Mouse (Mus musculus) lung, embryonic 16.5 days (tissue): Measurements from ENCODE around the gene Gad2. TPM values are rescaled to one million over a fixed set of nuclear protein-coding genes. Genes with fewer than 3 reads are reported as not detected.
"Not testable (repeated sequence)": the region's sequence is repeated elsewhere in the genome, so short reads cannot be mapped to it uniquely, and the experiment has no call there.

Source experiments
- ATAC-seq: fragments of 200-750 bp; cut with Nextera tagmentation; 2 replicates; pipeline ENCODE4 v1.8.0; 2017; ENCODE audit warnings: low read depth, mild to moderate bottlenecking, moderate library complexity
- H3K27ac ChIP-seq: fragments of 300-500 bp; sonication (generic); 2 replicates; pipeline ENCODE4 v1.5.1; 2014; ENCODE audit warnings: mild to moderate bottlenecking, control low read depth, low read length
- H3K27me3 ChIP-seq: fragments of 300-500 bp; sonication (generic); 2 replicates; pipeline ENCODE4 v1.6.1; 2014; ENCODE audit warnings: low read depth, low read length, mixed read lengths; ENCODE audit not compliant: control insufficient read depth, insufficient read depth
- H3K36me3 ChIP-seq: fragments of 300-500 bp; sonication (generic); 2 replicates; pipeline ENCODE4 v1.6.1; 2014; ENCODE audit warnings: low read length; ENCODE audit not compliant: control insufficient read depth, insufficient read depth
- H3K4me1 ChIP-seq: fragments of 300-500 bp; sonication (generic); replicated peaks from 2 replicates; pipeline ENCODE4 v1.6.1; 2014; ENCODE audit warnings: low read length, mixed read lengths; ENCODE audit not compliant: control insufficient read depth, insufficient read depth
- H3K4me2 ChIP-seq: fragments of 300-500 bp; sonication (generic); 2 replicates; pipeline ENCODE4 v1.6.1; 2014; ENCODE audit warnings: low read depth, low read length, control low read depth
- H3K4me3 ChIP-seq: fragments of 300-500 bp; sonication (generic); 2 replicates; pipeline ENCODE4 v1.5.1; 2014; ENCODE audit warnings: mild to moderate bottlenecking, low read length, control low read depth
- H3K9ac ChIP-seq: fragments of 300-500 bp; sonication (generic); 2 replicates; pipeline ENCODE4 v1.6.1; 2014; ENCODE audit warnings: low read length, control low read depth
- H3K9me3 ChIP-seq: fragments of 300-500 bp; sonication (generic); 2 replicates; pipeline ENCODE4 v1.6.1; 2016; ENCODE audit warnings: low read length; ENCODE audit not compliant: control insufficient read depth
- WGBS: fragments of 180-500 bp; shearing (Covaris S2); extraction: QIAGEN DNeasy Blood & Tissue Kit; methylation state at CpG from one replicate; pipeline ENCODE4 v1.1.7; 2014; 5-methylcytosine and 5-hydroxymethylcytosine counted together
- polyA plus RNA-seq: library from polyadenylated mRNA; unstranded; fragments of >200 nt; fragmentation: Nextera tagmentation; extraction: Ambion mirVana; gene quantifications from 2 replicates; pipeline ENCODE4 v1.2.1, GENCODE M21; 2015

Gad2 gene
- 0.21 and 0.52 TPM in 2 replicates for polyA plus RNA-seq

GRCm38 (mm10) chr2:22621828-22622731 lies at the start of gene Gad2:
Gad2 (plus strand) TSS chr2:22622205.
- H3K4me2 ChIP-seq: peak within 1 kb of the TSS; percentile 50
- peak; percentile 68; the same call in 1 of the 2 replicates for ATAC-seq
- WGBS: under 1% methylated on average over 55 of the region's 55 CpGs
- no peaks in the 10 kb centered on the region for H3K9me3 ChIP-seq
- no peak within 1 kb of the TSS for H3K9ac ChIP-seq
- no peaks in the 10 kb centered on the region for H3K36me3 ChIP-seq
- peak within 1 kb of the TSS; percentile 35 for H3K4me3 ChIP-seq
- peaks cover 4% of the 10 kb centered on the region; the same call in 1 of the 2 replicates for H3K4me1 ChIP-seq
- peaks cover 76% of the 10 kb centered on the region for H3K27me3 ChIP-seq
- H3K27ac ChIP-seq: no peak within 1 kb of the TSS

GRCm38 (mm10) chr2:22587469-22588169 lies 34.4 kb upstream of the Gad2 start:
- not testable (repeated sequence) for H3K9ac ChIP-seq, H3K4me1 ChIP-seq, H3K4me3 ChIP-seq, H3K36me3 ChIP-seq, H3K27me3 ChIP-seq, H3K27ac ChIP-seq, H3K9me3 ChIP-seq, H3K4me2 ChIP-seq
- ATAC-seq: peak; percentile 80
- WGBS: 84% methylated on average over 13 of the region's 14 CpGs

DNA sequence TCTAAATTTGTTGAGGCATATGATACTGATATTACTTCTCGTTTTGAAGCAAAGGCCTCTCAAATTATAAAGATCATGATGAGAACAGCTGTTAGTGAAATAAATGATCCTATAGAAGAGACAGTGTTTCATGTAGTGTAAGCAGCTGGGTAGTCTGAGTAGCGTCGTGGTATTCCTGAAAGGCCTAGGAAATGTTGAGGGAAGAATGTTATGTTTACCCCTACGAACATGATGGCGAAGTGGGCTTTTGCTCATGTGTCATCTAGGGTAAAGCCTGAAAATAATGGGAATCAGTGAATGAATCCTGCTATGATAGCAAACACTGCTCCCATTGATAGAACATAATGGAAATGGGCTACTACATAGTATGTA lies 33.8 kb upstream of the Gad2 start:
- not testable (repeated sequence) for H3K4me2 ChIP-seq

GRCm38 (mm10) chr2:22588673-22589381 lies 33.2 kb upstream of the Gad2 start:
- not testable (repeated sequence) for H3K27me3 ChIP-seq, H3K4me1 ChIP-seq, H3K9me3 ChIP-seq, H3K27ac ChIP-seq, H3K36me3 ChIP-seq, H3K9ac ChIP-seq, H3K4me2 ChIP-seq, H3K4me3 ChIP-seq
- ATAC-seq: peak; percentile 92
- WGBS: 78% methylated on average over 12 of the region's 12 CpGs

More for the DNA sequence above, 33.8 kb upstream of the Gad2 start:
- not testable (repeated sequence) for H3K27me3 ChIP-seq, H3K9ac ChIP-seq, H3K4me1 ChIP-seq, H3K36me3 ChIP-seq, H3K27ac ChIP-seq, H3K9me3 ChIP-seq, H3K4me3 ChIP-seq
- WGBS: 78% methylated on average over 5 of the region's 5 CpGs
- peak; percentile 46 for ATAC-seq

DNA sequence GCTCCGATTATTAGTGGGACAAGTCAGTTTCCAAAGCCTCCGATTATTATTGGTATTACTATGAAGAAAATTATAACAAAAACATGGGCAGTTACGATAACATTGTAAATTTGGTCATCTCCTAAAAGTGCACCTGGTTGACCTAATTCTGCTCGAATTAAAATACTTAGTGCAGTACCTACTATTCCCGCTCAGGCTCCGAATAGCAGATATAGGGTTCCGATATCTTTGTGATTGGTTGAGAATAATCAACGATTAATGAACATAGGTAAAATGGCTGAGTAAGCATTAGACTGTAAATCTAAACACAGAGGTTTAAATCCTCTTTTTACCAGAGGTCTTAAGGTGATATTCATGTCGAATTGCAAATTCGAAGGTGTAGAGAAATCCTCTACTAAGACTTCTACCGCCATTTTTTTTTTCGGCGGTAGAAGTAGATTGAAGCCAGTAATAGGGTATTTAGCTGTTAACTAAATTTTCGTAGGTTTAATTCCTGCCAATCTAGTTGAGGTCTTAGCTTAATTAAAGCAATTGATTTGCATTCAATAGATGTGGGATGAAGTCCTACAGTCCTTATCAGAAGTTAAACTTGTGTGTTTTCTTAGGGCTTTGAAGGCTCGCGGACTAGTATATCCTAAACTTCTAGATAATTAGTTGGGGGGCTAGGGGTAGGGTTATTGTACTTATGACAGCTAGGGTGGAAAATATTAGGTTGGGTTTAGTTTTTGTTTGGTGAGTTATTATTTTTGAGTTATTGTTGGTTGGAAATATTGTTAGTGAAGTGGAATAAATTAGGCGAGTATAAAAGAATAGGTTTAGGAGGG lies 32.4 kb upstream of the Gad2 start:
- H3K4me2 ChIP-seq, H3K4me1 ChIP-seq, H3K9me3 ChIP-seq, H3K27ac ChIP-seq, H3K27me3 ChIP-seq, H3K36me3 ChIP-seq, H3K9ac ChIP-seq, H3K4me3 ChIP-seq: not testable (repeated sequence)
- 85% methylated on average over 16 of the region's 17 CpGs for WGBS
- ATAC-seq: peak; percentile 88

GRCm38 (mm10) chr2:22590206-22590490 lies 31.9 kb upstream of the Gad2 start:
- H3K9ac ChIP-seq: no peak overlapping the region
- H3K9me3 ChIP-seq: no peaks in the 10 kb centered on the region
- ATAC-seq: no peak
- no peak overlapping the region for H3K27ac ChIP-seq
- H3K4me3 ChIP-seq: no peak overlapping the region
- no peaks in the 10 kb centered on the region for H3K36me3 ChIP-seq
- no peaks in the 10 kb centered on the region for H3K27me3 ChIP-seq
- no peaks in the 10 kb centered on the region for H3K4me1 ChIP-seq
- H3K4me2 ChIP-seq: no peak overlapping the region

- Histone ChIP-seq H3K27me3 (peaks cover 46% of the 10 kb centered on the region), H3K4me2 (no peak overlapping the region), H3K9ac (no peak overlapping the region), H3K36me3 (no peaks in the 10 kb centered on the region), H3K27ac (no peak overlapping the region), H3K4me3 (no peak overlapping the region), H3K4me1 (peaks cover 4% of the 10 kb centered on the region; the same call in 1 of the 2 replicates), H3K9me3 (no peaks in the 10 kb centered on the region)
- no peak for ATAC-seq
- WGBS: 3% methylated on average over 9 of the region's 9 CpGs
Measured at GRCm38 (mm10) chr2:22617951-22618350, 4.1 kb upstream of the Gad2 start.

DNA sequence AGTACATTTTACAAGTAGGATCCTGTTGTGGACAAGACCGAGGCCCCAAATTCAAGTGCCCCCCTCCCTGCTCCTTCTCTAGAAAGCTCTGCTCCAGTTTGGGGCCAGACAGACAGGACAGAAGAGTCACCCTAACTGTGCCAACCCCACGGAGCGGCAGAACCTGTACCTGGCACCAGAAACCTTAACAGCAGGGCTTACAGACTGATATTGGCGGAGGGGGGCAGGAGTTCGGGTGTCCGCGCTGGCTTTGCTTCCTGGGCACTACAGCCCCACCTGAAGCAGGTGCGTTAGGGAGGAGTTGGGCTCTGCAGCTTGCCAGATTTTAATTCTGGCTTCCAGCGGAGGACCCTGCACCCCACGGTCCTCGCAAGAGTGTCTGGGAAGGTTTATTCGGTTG lies 2.6 kb upstream of the Gad2 start:
- Histone ChIP-seq H3K27me3 (peaks cover 61% of the 10 kb centered on the region), H3K4me3 (no peak overlapping the region), H3K36me3 (no peaks in the 10 kb centered on the region), H3K9me3 (no peaks in the 10 kb centered on the region), H3K4me2 (no peak overlapping the region), H3K27ac (no peak overlapping the region), H3K4me1 (peaks cover 4% of the 10 kb centered on the region; the same call in 1 of the 2 replicates), H3K9ac (no peak overlapping the region)
- no peak for ATAC-seq
- 3% methylated on average over 12 of the region's 12 CpGs for WGBS
